Mouse (Mus musculus) neural tube, embryonic 10.5 days (tissue): ENCODE results near the gene Maml3.
A peak's percentile ranks its signal among the peaks of the same experiment; 100 is the strongest.

Experiments used
- DNase-seq: peaks from one replicate; pipeline ENCODE4 v3.0.0-alpha.2; 2017; ENCODE audit warnings: low spot score; ENCODE audit errors: extremely low spot score

Gene Maml3

GRCm38 (mm10) chr3:51717909-51718308 is 387.0 kb downstream of the Maml3 start:
- no peak for DNase-seq

DNA sequence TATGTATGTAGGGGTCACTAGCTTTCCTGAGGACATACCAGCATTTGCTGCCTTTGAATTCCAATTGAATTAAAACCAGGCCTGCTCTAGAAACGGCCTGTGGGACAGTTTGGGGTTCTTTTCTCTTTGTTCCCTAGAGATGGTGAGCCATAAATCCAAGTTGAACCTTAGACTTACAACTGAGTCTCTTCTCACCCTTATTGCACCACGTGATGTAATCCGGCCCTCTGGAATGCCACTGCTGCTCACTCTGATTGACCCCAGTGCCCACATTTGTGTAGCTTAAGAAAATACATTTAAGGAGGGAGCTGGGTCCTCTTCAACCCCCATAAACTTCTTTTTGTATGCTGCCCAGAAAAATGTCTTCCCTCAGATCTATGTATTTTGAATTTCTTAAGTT is 387.4 kb downstream of the Maml3 start:
- no peak for DNase-seq

GRCm38 (mm10) chr3:51714469-51714868 is 390.4 kb downstream of the Maml3 start:
- no peak for DNase-seq

- peak; percentile 43 for DNase-seq
Measured at GRCm38 (mm10) chr3:51713233-51713632, 391.6 kb downstream of the Maml3 start.

- no peak for DNase-seq
Measured at GRCm38 (mm10) chr3:51712382-51712781, 392.5 kb downstream of the Maml3 start.

DNA sequence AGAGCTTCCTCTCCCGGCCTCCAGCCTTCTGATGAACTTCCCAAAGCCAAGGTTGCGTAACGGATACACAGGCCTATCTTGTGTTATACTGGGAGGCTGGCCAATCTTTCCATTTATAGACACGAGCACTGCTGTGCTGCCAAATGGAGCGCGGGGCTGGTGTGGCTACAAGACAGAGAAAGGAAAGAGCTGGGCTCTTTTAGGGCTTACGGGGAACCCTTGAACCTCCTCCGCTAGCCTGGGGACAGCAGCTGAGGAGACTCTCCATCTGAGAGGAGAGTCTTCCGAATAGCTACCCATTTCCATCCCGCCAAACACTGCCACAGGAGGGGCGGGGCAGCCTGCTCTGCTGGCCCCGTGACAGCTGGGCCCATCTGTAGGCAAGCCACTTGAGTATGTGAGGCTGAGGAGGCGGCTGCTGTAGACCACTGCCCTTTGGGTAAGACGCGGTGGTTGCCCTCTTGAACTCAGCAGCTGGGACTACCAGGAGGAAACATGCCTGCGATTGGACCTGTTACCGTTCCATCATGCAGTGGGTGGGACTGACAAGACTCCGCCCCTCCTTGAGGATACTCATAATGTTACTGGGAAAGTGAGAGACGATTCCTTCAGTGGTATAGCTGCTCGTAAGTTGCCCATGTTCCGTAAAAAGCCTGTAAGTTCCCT is 396.0 kb downstream of the Maml3 start:
- DNase-seq, result peak; percentile 39

GRCm38 (mm10) chr3:51708375-51708745 is 396.5 kb downstream of the Maml3 start:
- no peak for DNase-seq

DNA sequence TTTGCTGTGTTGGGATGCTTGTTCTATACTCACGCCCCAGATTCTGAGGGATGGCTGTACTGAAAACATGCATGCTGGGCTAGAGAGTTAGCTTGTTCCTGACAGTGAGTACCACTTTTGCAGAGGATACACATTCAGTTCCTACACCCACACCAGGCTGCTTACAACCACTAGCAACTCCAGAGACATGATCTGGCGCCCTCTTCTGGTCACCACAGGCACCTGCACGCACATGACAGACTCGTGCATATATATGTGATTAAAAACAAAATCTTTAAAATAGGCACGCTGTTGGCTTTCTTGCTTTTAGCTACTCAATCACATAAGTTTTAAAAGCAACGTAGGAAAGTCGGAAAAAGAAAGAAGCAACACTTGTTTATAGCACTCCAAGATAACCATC is 399.7 kb downstream of the Maml3 start:
- DNase-seq, result no peak

DNA sequence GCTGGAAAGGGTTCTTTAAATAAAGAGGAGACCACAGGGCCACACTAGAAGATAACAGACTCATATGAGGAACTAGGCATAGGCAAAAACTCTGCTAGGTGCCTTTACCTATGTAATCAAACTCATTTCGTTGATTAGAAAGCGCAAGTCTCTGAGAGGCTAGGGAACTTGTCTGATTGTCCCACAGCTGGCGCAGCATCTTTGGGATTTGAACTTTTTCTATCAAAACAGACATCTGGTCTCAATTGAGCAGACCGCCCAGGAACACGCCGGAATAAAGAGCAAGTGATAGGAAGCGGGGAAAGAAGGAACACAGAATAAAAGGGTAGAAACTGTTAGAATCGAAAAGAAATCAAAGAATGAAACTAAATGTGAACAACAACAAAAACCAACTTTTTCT is 401.4 kb downstream of the Maml3 start:
- peak; percentile 27 for DNase-seq

- DNase-seq, result peak; percentile 35
Measured at GRCm38 (mm10) chr3:51702701-51703286, 402.1 kb downstream of the Maml3 start.

GRCm38 (mm10) chr3:51701950-51702349 is 402.9 kb downstream of the Maml3 start:
- DNase-seq, result peak; percentile 73

DNA sequence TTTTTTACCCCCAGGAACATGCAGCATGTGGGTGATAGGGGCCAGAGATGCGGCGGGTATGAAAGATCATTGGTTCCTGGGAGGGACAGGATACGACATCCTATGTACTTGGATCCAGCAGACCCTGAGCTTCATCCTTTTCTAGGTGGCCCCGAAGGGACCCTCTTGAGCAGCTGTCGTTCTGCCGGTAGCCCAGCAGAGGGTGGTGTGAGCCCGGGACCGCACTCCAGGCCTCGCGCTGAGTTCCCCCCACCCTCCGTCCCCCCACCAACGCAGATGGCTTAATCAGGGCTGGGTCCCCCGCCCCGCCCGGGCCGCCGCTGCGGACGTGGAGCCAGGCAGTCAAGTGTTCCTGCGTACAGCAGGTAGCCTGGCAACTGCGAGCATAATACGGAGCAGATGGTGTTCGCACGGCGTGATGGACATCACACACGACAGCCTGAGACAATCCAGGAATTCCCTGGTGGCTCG is 403.6 kb downstream of the Maml3 start:
- DNase-seq, result peak; percentile 95

GRCm38 (mm10) chr3:51700731-51701280 is 404.1 kb downstream of the Maml3 start:
- peak; percentile 26 for DNase-seq

DNA sequence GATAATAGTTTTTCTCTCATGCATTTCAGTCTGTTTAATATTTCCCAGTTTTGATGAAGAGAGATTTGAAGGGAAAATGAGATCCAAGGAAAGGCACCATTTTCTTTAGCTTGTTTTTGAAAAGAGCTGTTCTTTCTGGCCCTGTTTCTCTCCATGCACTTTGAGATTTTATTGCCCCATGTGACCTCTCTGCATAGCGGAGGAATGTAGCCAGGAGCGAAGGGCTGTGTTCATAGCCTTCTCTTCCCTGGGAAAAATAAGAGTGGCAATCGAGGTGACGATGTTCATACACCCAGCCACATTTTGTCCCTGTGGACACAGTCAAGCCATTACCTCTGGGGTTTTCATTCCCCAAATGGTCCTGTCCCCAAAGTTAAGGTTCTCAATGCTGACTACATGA is 404.8 kb downstream of the Maml3 start:
- no peak for DNase-seq

- DNase-seq, result no peak
Measured at GRCm38 (mm10) chr3:51697931-51698330, 406.9 kb downstream of the Maml3 start.

DNA sequence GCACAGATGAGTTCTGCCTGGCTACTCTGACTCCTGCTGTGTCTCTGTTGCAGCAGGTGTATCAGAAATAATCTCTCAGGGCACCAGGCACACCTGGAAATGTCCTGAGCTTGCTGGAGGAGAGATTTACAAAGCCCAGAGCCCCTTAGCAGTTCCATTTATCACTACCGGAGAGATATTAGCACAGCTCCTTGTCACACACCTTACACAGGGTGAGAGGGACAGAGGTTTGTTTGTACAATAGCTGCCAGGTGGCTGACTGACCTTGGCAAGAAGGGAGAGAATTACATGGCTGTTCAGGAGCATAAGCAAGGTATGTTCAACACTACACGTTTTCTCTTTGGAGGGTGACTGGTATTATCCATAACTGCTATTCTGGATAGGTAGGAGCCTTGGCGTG is 409.2 kb downstream of the Maml3 start:
- DNase-seq, result no peak

- DNase-seq, result no peak
Measured at GRCm38 (mm10) chr3:51694576-51694975, 410.3 kb downstream of the Maml3 start.

GRCm38 (mm10) chr3:51693196-51693595 is 411.7 kb downstream of the Maml3 start:
- DNase-seq, result no peak

DNA sequence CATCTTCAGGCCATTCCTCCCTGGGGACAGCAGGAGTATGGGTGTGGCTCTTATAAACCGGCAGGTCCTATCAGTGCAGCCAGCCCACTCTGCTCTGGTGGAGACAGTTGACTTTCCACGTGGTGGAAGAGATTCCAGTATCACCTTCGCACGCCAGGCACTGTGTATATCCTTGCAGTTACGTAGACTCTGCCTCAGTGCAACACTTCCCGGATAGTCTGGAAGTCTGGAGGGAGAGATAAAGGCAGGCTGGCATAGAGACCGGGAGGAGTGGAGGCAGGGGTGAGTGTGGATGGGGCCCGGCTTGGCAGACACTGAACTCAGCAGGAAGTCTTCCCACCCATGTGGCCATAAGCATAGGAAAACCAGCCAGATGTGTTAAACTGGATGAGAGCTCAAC is 416.2 kb downstream of the Maml3 start:
- no peak for DNase-seq

DNA sequence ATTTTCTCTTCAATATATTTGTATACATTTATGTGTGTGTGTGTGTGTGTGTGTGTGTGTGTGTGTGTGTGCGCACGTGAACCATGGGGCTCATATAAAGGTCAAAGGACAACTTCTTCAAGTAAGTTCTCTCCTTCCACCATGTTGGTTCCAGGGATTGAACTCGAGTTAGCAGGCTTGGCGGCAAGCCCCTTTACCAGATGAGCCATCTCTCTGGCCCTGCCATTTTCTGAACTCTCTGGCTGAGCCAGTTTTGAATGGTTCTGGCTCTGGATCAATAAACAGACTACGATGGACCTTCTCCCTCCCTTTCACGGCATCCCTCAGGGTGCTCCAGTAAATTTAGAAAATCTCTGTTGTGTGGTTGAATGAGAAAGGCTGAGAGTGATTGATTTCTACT is 418.1 kb downstream of the Maml3 start:
- DNase-seq, result no peak

DNA sequence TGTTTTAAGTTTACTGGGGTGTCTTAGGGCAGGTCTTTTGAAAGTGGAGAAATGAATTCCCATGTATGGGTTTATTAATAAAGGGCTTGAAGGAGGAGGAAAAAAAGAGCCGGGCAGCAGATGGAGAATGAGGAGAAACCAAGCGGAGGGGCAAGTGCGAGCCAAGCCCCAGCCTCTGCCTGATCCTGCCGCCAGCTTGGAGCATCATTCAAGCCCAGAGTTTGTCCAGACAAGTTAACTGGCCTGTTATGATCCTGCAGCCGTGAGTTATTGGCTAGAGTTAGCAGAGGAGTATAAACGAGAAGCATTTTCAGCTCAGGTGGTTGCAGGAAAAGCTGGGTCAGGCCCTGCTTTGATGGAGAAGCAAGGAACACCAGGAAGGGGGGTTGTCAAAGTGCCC is 418.6 kb downstream of the Maml3 start:
- DNase-seq, result no peak

DNA sequence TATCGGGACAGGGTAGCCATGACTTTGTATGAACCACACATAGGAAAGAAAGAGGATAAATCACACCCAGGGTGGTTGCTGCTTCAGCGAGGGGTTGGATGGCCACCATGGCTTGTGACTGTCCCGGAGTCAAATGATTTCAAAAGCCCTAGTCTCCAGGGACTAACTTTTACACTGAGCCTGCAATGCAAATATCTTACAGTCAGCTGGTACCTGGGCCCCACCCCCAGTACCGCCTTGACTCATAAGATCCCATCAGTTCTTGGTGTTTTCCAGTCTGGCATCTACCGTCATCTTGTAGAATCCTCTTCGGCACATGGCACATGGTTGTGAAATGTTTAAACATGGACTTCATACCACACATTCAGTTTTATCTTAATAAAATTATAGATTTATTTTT is 419.3 kb downstream of the Maml3 start:
- DNase-seq, result no peak

GRCm38 (mm10) chr3:51674963-51675362 is 429.9 kb downstream of the Maml3 start:
- no peak for DNase-seq
